Mouse (Mus musculus): ENCODE data around the gene Gins1. TPM values are rescaled to one million over a fixed set of nuclear protein-coding genes. Genes with fewer than 3 reads are reported as not detected.
A peak's percentile ranks its signal among the peaks of the same experiment; 100 is the strongest.

Gins1 gene
- polyA plus RNA-seq, 1 experiment from 2014 or later: 9.9 TPM

GRCm38 (mm10) chr2:150884075-150884778, 21.0 kb upstream of the Gins1 start:
- WGBS: 90% methylated on average over 8 of the region's 8 CpGs

GRCm38 (mm10) chr2:150884779-150885110, 20.5 kb upstream of the Gins1 start:
- H3K4me1 ChIP-seq (ENCODE audit: control insufficient read depth, insufficient read depth, low read length): no peaks in the 10 kb centered on the region
- no peaks in the 10 kb centered on the region for H3K27me3 ChIP-seq (ENCODE audit: control insufficient read depth, insufficient read depth, low read depth, low read length)
- H3K9me3 ChIP-seq (replicated peaks; ENCODE audit: control insufficient read depth, low read length, poor library complexity, severe bottlenecking): no peaks in the 10 kb centered on the region
- H3K9ac ChIP-seq (ENCODE audit: low read depth, low read length): no peak overlapping the region
- no peak overlapping the region for H3K4me3 ChIP-seq (ENCODE audit: low read depth, low read length)
- H3K4me2 ChIP-seq (ENCODE audit: low read length): no peak overlapping the region
- no peaks in the 10 kb centered on the region for H3K36me3 ChIP-seq (ENCODE audit: control insufficient read depth, insufficient read depth, low read length)
- no peak overlapping the region for H3K27ac ChIP-seq (ENCODE audit: low read length)
- peak; percentile 54 for ATAC-seq
- WGBS: 100% methylated on average over 1 of the region's 1 CpGs

More at GRCm38 (mm10) chr2:150884075-150884778, 21.0 kb upstream of the Gins1 start:
- Histone ChIP-seq H3K36me3 (ENCODE audit: control insufficient read depth, insufficient read depth, low read length) (no peaks in the 10 kb centered on the region), H3K4me2 (ENCODE audit: low read length) (no peak overlapping the region), H3K9me3 (replicated peaks; ENCODE audit: control insufficient read depth, low read length, poor library complexity, severe bottlenecking) (no peaks in the 10 kb centered on the region), H3K4me1 (ENCODE audit: control insufficient read depth, insufficient read depth, low read length) (no peaks in the 10 kb centered on the region), H3K27me3 (ENCODE audit: control insufficient read depth, insufficient read depth, low read depth, low read length) (no peaks in the 10 kb centered on the region), H3K4me3 (ENCODE audit: low read depth, low read length) (no peak overlapping the region), H3K27ac (ENCODE audit: low read length) (no peak overlapping the region), H3K9ac (ENCODE audit: low read depth, low read length) (no peak overlapping the region)
- ATAC-seq: 0 out of 2 replicates have a peak, but pooled peaks have one; percentile 8

- no peaks in the 10 kb centered on the region for H3K9me3 ChIP-seq (replicated peaks; ENCODE audit: control insufficient read depth, low read length, poor library complexity, severe bottlenecking)
- WGBS: 90% methylated on average over 1 of the region's 1 CpGs
- no peak overlapping the region for H3K9ac ChIP-seq (ENCODE audit: low read depth, low read length)
- H3K27me3 ChIP-seq (ENCODE audit: control insufficient read depth, insufficient read depth, low read depth, low read length): no peaks in the 10 kb centered on the region
- no peak overlapping the region for H3K4me3 ChIP-seq (ENCODE audit: low read depth, low read length)
- no peaks in the 10 kb centered on the region for H3K4me1 ChIP-seq (ENCODE audit: control insufficient read depth, insufficient read depth, low read length)
- H3K4me2 ChIP-seq (ENCODE audit: low read length): no peak overlapping the region
- H3K27ac ChIP-seq (ENCODE audit: low read length): no peak overlapping the region
- ATAC-seq: no peak
- no peaks in the 10 kb centered on the region for H3K36me3 ChIP-seq (ENCODE audit: control insufficient read depth, insufficient read depth, low read length)
Measured at GRCm38 (mm10) chr2:150885814-150886213, 19.4 kb upstream of the Gins1 start.

GRCm38 (mm10) chr2:150886315-150886714, 18.9 kb upstream of the Gins1 start:
- Histone ChIP-seq H3K9ac (ENCODE audit: low read depth, low read length) (no peak overlapping the region), H3K27me3 (ENCODE audit: control insufficient read depth, insufficient read depth, low read depth, low read length) (no peaks in the 10 kb centered on the region), H3K9me3 (replicated peaks; ENCODE audit: control insufficient read depth, low read length, poor library complexity, severe bottlenecking) (no peaks in the 10 kb centered on the region), H3K36me3 (ENCODE audit: control insufficient read depth, insufficient read depth, low read length) (no peaks in the 10 kb centered on the region), H3K4me3 (ENCODE audit: low read depth, low read length) (no peak overlapping the region), H3K4me2 (ENCODE audit: low read length) (no peak overlapping the region), H3K4me1 (ENCODE audit: control insufficient read depth, insufficient read depth, low read length) (no peaks in the 10 kb centered on the region), H3K27ac (ENCODE audit: low read length) (no peak overlapping the region)
- ATAC-seq: no peak

GRCm38 (mm10) chr2:150887370-150887769, 17.8 kb upstream of the Gins1 start:
- Histone ChIP-seq H3K9ac (ENCODE audit: low read depth, low read length) (no peak overlapping the region), H3K4me1 (ENCODE audit: control insufficient read depth, insufficient read depth, low read length) (no peaks in the 10 kb centered on the region), H3K36me3 (ENCODE audit: control insufficient read depth, insufficient read depth, low read length) (no peaks in the 10 kb centered on the region), H3K4me2 (ENCODE audit: low read length) (no peak overlapping the region), H3K27me3 (ENCODE audit: control insufficient read depth, insufficient read depth, low read depth, low read length) (no peaks in the 10 kb centered on the region), H3K27ac (ENCODE audit: low read length) (no peak overlapping the region), H3K4me3 (ENCODE audit: low read depth, low read length) (no peak overlapping the region), H3K9me3 (replicated peaks; ENCODE audit: control insufficient read depth, low read length, poor library complexity, severe bottlenecking) (no peaks in the 10 kb centered on the region)
- no peak for ATAC-seq
- WGBS: 73% methylated on average over 2 of the region's 2 CpGs

DNA sequence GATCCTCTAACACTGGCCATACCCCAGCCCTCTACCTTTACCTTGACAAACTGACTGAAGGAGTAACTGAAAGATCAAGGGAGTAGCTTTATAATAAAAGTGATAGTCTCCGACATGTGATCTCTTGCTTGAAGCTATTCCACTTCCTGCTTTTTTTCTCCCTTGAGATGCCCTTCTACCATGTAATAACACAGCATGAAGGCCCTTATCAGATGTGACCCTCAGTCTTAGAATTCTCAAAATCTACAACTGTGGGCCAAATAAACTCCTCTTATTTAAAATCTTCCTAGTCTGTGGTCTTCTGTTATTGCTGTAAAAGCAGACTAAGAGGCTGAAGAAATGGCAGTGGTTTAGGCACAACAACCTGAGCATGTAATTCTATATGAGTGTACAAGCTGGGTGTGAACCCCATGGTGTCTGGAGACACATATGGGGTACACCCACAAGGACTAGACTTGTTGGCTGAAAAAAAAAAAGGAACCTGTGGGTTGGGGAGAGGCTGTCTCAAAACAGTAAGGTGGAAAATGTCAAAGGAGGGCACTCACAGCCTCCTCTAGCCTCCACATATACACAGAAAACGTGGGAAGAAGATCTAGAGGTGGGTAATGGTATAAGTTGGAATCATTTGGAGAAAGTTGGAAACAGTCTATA, 10.5 kb upstream of the Gins1 start:
- no peak for ATAC-seq
- no peak overlapping the region for H3K27ac ChIP-seq (ENCODE audit: low read length)
- no peak overlapping the region for H3K4me3 ChIP-seq (ENCODE audit: low read depth, low read length)
- H3K9me3 ChIP-seq (replicated peaks; ENCODE audit: control insufficient read depth, low read length, poor library complexity, severe bottlenecking): no peaks in the 10 kb centered on the region
- no peaks in the 10 kb centered on the region for H3K4me1 ChIP-seq (ENCODE audit: control insufficient read depth, insufficient read depth, low read length)
- no peak overlapping the region for H3K4me2 ChIP-seq (ENCODE audit: low read length)
- H3K27me3 ChIP-seq (ENCODE audit: control insufficient read depth, insufficient read depth, low read depth, low read length): no peaks in the 10 kb centered on the region
- WGBS: 95% methylated on average over 2 of the region's 2 CpGs
- H3K9ac ChIP-seq (ENCODE audit: low read depth, low read length): no peak overlapping the region
- H3K36me3 ChIP-seq (ENCODE audit: control insufficient read depth, insufficient read depth, low read length): peaks cover 2% of the 10 kb centered on the region; the same call in 1 of the 2 replicates

DNA sequence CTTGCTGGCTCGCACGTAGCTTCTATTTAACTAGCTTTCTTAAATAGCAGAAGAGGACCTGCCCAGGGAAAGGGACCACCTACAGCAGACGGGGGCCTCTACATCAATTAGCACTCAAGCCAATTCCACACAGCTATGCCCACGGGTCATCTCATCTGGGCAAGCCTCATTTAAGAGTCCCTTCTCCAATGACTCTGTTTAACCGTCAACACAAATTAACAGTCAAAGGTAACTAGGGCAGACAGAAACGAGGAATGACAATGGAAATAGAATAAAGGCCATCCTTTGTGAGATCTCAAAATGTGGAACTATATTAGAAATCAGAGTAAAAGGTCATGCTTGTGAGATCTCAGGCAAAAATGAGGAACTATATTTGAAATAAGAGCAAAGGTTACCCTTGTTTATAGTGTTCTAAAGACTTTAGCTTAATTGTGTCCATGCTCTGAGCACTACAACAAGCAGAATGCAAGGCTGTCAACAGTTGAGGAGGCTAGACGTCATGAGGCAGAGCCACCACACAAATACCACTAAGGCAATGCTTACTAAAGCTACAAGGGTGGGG, 9.4 kb upstream of the Gins1 start:
- Histone ChIP-seq H3K4me1 (ENCODE audit: control insufficient read depth, insufficient read depth, low read length) (no peaks in the 10 kb centered on the region), H3K36me3 (ENCODE audit: control insufficient read depth, insufficient read depth, low read length) (peaks cover 4% of the 10 kb centered on the region; the same call in 1 of the 2 replicates), H3K4me3 (ENCODE audit: low read depth, low read length) (no peak overlapping the region), H3K9ac (ENCODE audit: low read depth, low read length) (no peak overlapping the region), H3K27ac (ENCODE audit: low read length) (no peak overlapping the region), H3K4me2 (ENCODE audit: low read length) (no peak overlapping the region), H3K27me3 (ENCODE audit: control insufficient read depth, insufficient read depth, low read depth, low read length) (no peaks in the 10 kb centered on the region), H3K9me3 (replicated peaks; ENCODE audit: control insufficient read depth, low read length, poor library complexity, severe bottlenecking) (no peaks in the 10 kb centered on the region)
- WGBS: 81% methylated on average over 7 of the region's 7 CpGs
- no peak for ATAC-seq

DNA sequence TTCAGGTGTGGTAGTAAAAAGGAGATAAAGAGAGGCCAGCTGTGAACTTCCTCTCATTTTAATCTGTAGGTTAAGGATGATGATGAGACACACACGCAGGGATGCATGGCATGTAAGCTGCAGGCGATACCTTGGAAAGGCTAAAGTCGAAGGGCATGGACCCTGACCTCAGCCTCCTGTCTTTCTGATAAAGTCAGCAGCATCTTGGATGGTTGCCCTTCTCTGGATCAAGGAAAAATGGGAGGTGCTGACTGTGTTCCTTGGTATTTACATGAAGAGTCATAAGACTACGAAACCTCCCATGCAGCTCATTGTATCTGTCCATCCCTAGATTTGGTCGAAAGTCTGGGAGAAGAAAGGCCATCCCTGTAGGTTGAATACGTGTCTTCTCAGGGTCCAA, 4.9 kb upstream of the Gins1 start:
- no peak for ATAC-seq
- peaks cover 23% of the 10 kb centered on the region for H3K4me1 ChIP-seq (ENCODE audit: control insufficient read depth, insufficient read depth, low read length)
- no peak overlapping the region for H3K4me3 ChIP-seq (ENCODE audit: low read depth, low read length)
- peaks cover 4% of the 10 kb centered on the region; the same call in 1 of the 2 replicates for H3K36me3 ChIP-seq (ENCODE audit: control insufficient read depth, insufficient read depth, low read length)
- WGBS: 93% methylated on average over 6 of the region's 6 CpGs
- H3K9ac ChIP-seq (ENCODE audit: low read depth, low read length): no peak overlapping the region
- H3K4me2 ChIP-seq (ENCODE audit: low read length): no peak overlapping the region
- no peaks in the 10 kb centered on the region for H3K27me3 ChIP-seq (ENCODE audit: control insufficient read depth, insufficient read depth, low read depth, low read length)
- H3K9me3 ChIP-seq (replicated peaks; ENCODE audit: control insufficient read depth, low read length, poor library complexity, severe bottlenecking): no peaks in the 10 kb centered on the region
- no peak overlapping the region for H3K27ac ChIP-seq (ENCODE audit: low read length)

DNA sequence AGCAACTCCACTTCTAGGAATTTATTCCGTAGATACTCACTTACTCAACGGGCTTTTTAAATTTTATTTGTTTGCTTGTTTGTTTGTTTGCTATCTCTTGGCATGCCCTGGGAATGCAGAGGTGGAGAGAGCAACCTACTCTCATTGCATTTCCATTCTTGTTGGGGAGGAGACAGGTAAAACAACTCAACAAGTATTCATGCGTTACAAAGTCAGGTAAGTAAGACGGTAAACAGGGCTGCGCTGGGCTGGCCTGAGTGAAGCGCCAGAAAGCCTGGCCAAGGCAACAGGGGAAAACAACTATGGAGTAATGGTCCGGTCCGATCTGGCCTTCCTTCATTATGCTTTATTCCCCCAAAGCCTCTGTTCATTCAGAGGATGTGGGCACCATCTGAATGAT, 2.9 kb upstream of the Gins1 start:
- Histone ChIP-seq H3K9me3 (replicated peaks; ENCODE audit: control insufficient read depth, low read length, poor library complexity, severe bottlenecking) (no peaks in the 10 kb centered on the region), H3K4me3 (ENCODE audit: low read depth, low read length) (no peak overlapping the region), H3K27me3 (ENCODE audit: control insufficient read depth, insufficient read depth, low read depth, low read length) (no peaks in the 10 kb centered on the region), H3K27ac (ENCODE audit: low read length) (no peak overlapping the region), H3K9ac (ENCODE audit: low read depth, low read length) (no peak overlapping the region), H3K36me3 (ENCODE audit: control insufficient read depth, insufficient read depth, low read length) (0 out of 2 replicates have a peak, but pooled peaks cover 2% of the 10 kb centered on the region), H3K4me1 (ENCODE audit: control insufficient read depth, insufficient read depth, low read length) (peaks cover 23% of the 10 kb centered on the region), H3K4me2 (ENCODE audit: low read length) (peak overlapping the region; percentile 13; the same call in 1 of the 2 replicates)
- no peak for ATAC-seq
- 83% methylated on average over 8 of the region's 8 CpGs for WGBS
